In genomic region chr11:103101481-103101865, GRCm38 (mm10) we compare ENCODE assay signal across 8 mouse cellular contexts. TPM values are rescaled to one million over a fixed set of nuclear protein-coding genes. Genes with fewer than 3 reads are reported as not detected.
DNase-seq lines count a peak whose midpoint lies in the region; ATAC-seq and TF ChIP-seq lines count a peak whose summit lies in the region.

TSS of gene Plcd3 (minus strand) at chr11:103101658.
TSS of gene Acbd4 (plus strand) at chr11:103101682.

- TF ChIP-seq CTCF in intestine, postnatal 0 days (IDR thresholded peaks at IDR 0.05; ENCODE audit: low read depth) = peak; percentile 1; the same call in 1 of the 2 replicates

- ATAC-seq in granulocyte monocyte progenitor cell, adult 5-6 weeks (replicated peaks; ENCODE audit: poor library complexity, severe bottlenecking) = peak; percentile 41; the same call in 1 of the 2 replicates
- ATAC-seq in intestine, postnatal 0 days = no peak
- peak; percentile 22 for ATAC-seq in limb, embryonic 12.5 days (ENCODE audit: insufficient number of reproducible peaks, insufficient read depth, low FRiP score, low TSS enrichment, low read depth)
- peak; percentile 44; the same call in 1 of the 2 replicates for ATAC-seq in midbrain, embryonic 12.5 days (ENCODE audit: low FRiP score, low read depth)

- peak within 1 kb of the TSS; percentile 67 for H3K4me3 ChIP-seq in embryonic facial prominence, embryonic 10.5 days
- peak within 1 kb of the TSS; percentile 49 for H3K4me3 ChIP-seq in intestine, postnatal 0 days (ENCODE audit: low read depth, low read length)
- peak within 1 kb of the TSS; percentile 63 for H3K4me3 ChIP-seq in limb, embryonic 12.5 days (replicated peaks)
- H3K4me3 ChIP-seq in midbrain, embryonic 12.5 days = peak within 1 kb of the TSS; percentile 46

- H3K36me3 ChIP-seq in embryonic facial prominence, embryonic 10.5 days (replicated peaks) = no peaks in the 10 kb centered on the region
- 0 out of 2 replicates have a peak, but pooled peaks cover 11% of the 10 kb centered on the region for H3K36me3 ChIP-seq in intestine, postnatal 0 days (ENCODE audit: control insufficient read depth, insufficient read depth)
- H3K36me3 ChIP-seq in limb, embryonic 12.5 days = no peaks in the 10 kb centered on the region
- H3K36me3 ChIP-seq in midbrain, embryonic 12.5 days = no peaks in the 10 kb centered on the region

- WGBS in embryonic facial prominence, embryonic 10.5 days = under 1% methylated on average over 34 of the region's 34 CpGs
- under 1% methylated on average over 33 of the region's 34 CpGs for WGBS in intestine, postnatal 0 days
- WGBS in limb, embryonic 12.5 days = under 1% methylated on average over 34 of the region's 34 CpGs
- WGBS in midbrain, embryonic 12.5 days = 0% methylated on average over 33 of the region's 34 CpGs

- peaks cover 77% of the 10 kb centered on the region for H3K4me1 ChIP-seq in embryonic facial prominence, embryonic 10.5 days
- H3K4me1 ChIP-seq in intestine, postnatal 0 days (replicated peaks; ENCODE audit: control insufficient read depth, insufficient read depth, low read length) = peaks cover 29% of the 10 kb centered on the region
- peaks cover 36% of the 10 kb centered on the region for H3K4me1 ChIP-seq in limb, embryonic 12.5 days (replicated peaks)
- peaks cover 32% of the 10 kb centered on the region for H3K4me1 ChIP-seq in midbrain, embryonic 12.5 days

- DNase-seq in layer of hippocampus, adult 11-12 months (ENCODE audit: low spot score) = peak; percentile 69
- no peak for DNase-seq in layer of hippocampus, adult 9-10 months (ENCODE audit: low spot score)
- peak; percentile 82 for DNase-seq in embryonic facial prominence, embryonic 10.5 days (ENCODE audit: low spot score)
- peak; percentile 51 to 60 for DNase-seq in spleen, adult 18-20 months

- peaks cover 90% of the 10 kb centered on the region for H3K27me3 ChIP-seq in embryonic facial prominence, embryonic 10.5 days (replicated peaks; ENCODE audit: low read depth, poor library complexity, severe bottlenecking)
- peaks cover 16% of the 10 kb centered on the region; the same call in 1 of the 2 replicates for H3K27me3 ChIP-seq in intestine, postnatal 0 days (replicated peaks; ENCODE audit: control insufficient read depth, insufficient read depth, low read length)
- H3K27me3 ChIP-seq in limb, embryonic 12.5 days = peaks cover 77% of the 10 kb centered on the region
- peaks cover 77% of the 10 kb centered on the region for H3K27me3 ChIP-seq in midbrain, embryonic 12.5 days

- peak within 1 kb of the TSS; percentile 69 for H3K27ac ChIP-seq in embryonic facial prominence, embryonic 10.5 days (replicated peaks)
- H3K27ac ChIP-seq in intestine, postnatal 0 days (ENCODE audit: low read depth, low read length) = no peak within 1 kb of the TSS
- no peak within 1 kb of the TSS for H3K27ac ChIP-seq in limb, embryonic 12.5 days
- no peak within 1 kb of the TSS for H3K27ac ChIP-seq in midbrain, embryonic 12.5 days (replicated peaks)

- H3K9ac ChIP-seq in intestine, postnatal 0 days (ENCODE audit: low read depth, low read length) = peak within 1 kb of the TSS; percentile 52
- peak within 1 kb of the TSS; percentile 65 for H3K9ac ChIP-seq in limb, embryonic 12.5 days (replicated peaks)
- peak within 1 kb of the TSS; percentile 54 for H3K9ac ChIP-seq in midbrain, embryonic 12.5 days (replicated peaks)

- no peaks in the 10 kb centered on the region for H3K9me3 ChIP-seq in embryonic facial prominence, embryonic 10.5 days
- H3K9me3 ChIP-seq in intestine, postnatal 0 days (ENCODE audit: control insufficient read depth) = no peaks in the 10 kb centered on the region
- no peaks in the 10 kb centered on the region for H3K9me3 ChIP-seq in limb, embryonic 12.5 days
- H3K9me3 ChIP-seq in midbrain, embryonic 12.5 days = no peaks in the 10 kb centered on the region

- H3K4me2 ChIP-seq in intestine, postnatal 0 days (replicated peaks; ENCODE audit: low read depth) = peak within 1 kb of the TSS; percentile 93
- peak within 1 kb of the TSS; percentile 85 for H3K4me2 ChIP-seq in limb, embryonic 12.5 days
- H3K4me2 ChIP-seq in midbrain, embryonic 12.5 days (replicated peaks) = peak within 1 kb of the TSS; percentile 82

RNA-seq across cellular contexts. Expression of gene Plcd3, which starts in this region (rescaled TPM):
- polyA plus RNA-seq in embryonic facial prominence, embryonic 10.5 days (2016; fragmentation: Nextera tagmentation; extraction: Ambion mirVana) = 1.7 and 2.6 TPM in 2 replicates
- total RNA-seq in granulocyte monocyte progenitor cell, adult 5-6 weeks (2014; fragmentation: Nextera tagmentation) = 0.41 TPM in 1 of 2 replicates, not detected in the other
- 3.2 TPM in 1 of 2 replicates, not detected in the other for total RNA-seq in granulocyte monocyte progenitor cell, adult 5-6 weeks (2017)
- polyA plus RNA-seq in intestine, postnatal 0 days (2015; fragmentation: Nextera tagmentation; extraction: Ambion mirVana) = 1.0 and 1.5 TPM in 2 replicates
- 2.9 and 3.6 TPM in 2 replicates for polyA plus RNA-seq in limb, embryonic 12.5 days (2016; fragmentation: Nextera tagmentation; extraction: Ambion mirVana)
- 0.79 and 1.1 TPM in 2 replicates for polyA plus RNA-seq in midbrain, embryonic 12.5 days (2016; fragmentation: Nextera tagmentation; extraction: Ambion mirVana)

RNA-seq across cellular contexts. Expression of gene Acbd4, which starts in this region (rescaled TPM):
- polyA plus RNA-seq in embryonic facial prominence, embryonic 10.5 days (2016; fragmentation: Nextera tagmentation; extraction: Ambion mirVana) = 6.3 and 10.1 TPM in 2 replicates
- 4.8 and 9.6 TPM in 2 replicates for total RNA-seq in granulocyte monocyte progenitor cell, adult 5-6 weeks (2014; fragmentation: Nextera tagmentation)
- 5.8 and 10.7 TPM in 2 replicates for total RNA-seq in granulocyte monocyte progenitor cell, adult 5-6 weeks (2017)
- polyA plus RNA-seq in intestine, postnatal 0 days (2015; fragmentation: Nextera tagmentation; extraction: Ambion mirVana) = 74.7 and 75.9 TPM in 2 replicates
- polyA plus RNA-seq in limb, embryonic 12.5 days (2016; fragmentation: Nextera tagmentation; extraction: Ambion mirVana) = 8.1 and 11.9 TPM in 2 replicates
- polyA plus RNA-seq in midbrain, embryonic 12.5 days (2016; fragmentation: Nextera tagmentation; extraction: Ambion mirVana) = 7.5 and 8.4 TPM in 2 replicates
